Mouse (Mus musculus) myocyte (in vitro differentiated cells): Measurements from ENCODE around the gene Ghrhr.

Source experiments
- E2F4 ChIP-seq: IDR thresholded peaks from one replicate; pipeline ENCODE4 v1.6.1; 2011; ENCODE audit warnings: mild to moderate bottlenecking, control low read depth, moderate library complexity; ENCODE audit not compliant: insufficient read depth
- MAX ChIP-seq: IDR thresholded peaks from one replicate; pipeline ENCODE4 v1.6.1; 2011; ENCODE audit warnings: low read depth, mild to moderate bottlenecking, control low read depth
- POLR2A ChIP-seq: IDR thresholded peaks from one replicate; pipeline ENCODE4 v1.6.1; 2011; ENCODE audit warnings: low read depth, mild to moderate bottlenecking, control low read depth, moderate library complexity; ENCODE audit not compliant: insufficient read length
- USF1 ChIP-seq: IDR thresholded peaks from one replicate; pipeline ENCODE4 v1.6.1; 2011; ENCODE audit warnings: low read depth, mild to moderate bottlenecking, control low read depth, moderate library complexity

GRCm38 (mm10) chr6:55404421-55404990, 28.4 kb downstream of the Ghrhr start:
- TF ChIP-seq POLR2A = no peak
- TF ChIP-seq E2F4 = no peak
- no peak for TF ChIP-seq MAX
- no peak for TF ChIP-seq USF1
